Mouse (Mus musculus) ES-Bruce4 (cell line): Measurements from ENCODE around the gene Podxl2.

Experiments used
- CTCF ChIP-seq: IDR thresholded peaks from one replicate; pipeline ENCODE4 v1.8.1; 2011; ENCODE audit warnings: low read depth, low read length
- EP300 ChIP-seq: IDR thresholded peaks from 2 replicates; pipeline ENCODE4 v1.6.1; 2011; ENCODE audit warnings: low read depth, low read length; ENCODE audit not compliant: insufficient read depth

- TF ChIP-seq CTCF (no peak), EP300 (no peak)
Observed at GRCm38 (mm10) chr6:88826965-88827364, 47.9 kb downstream of the Podxl2 start.
